Mouse (Mus musculus): Measurements from ENCODE around the gene Olfr805. TPM values are rescaled to one million over a fixed set of nuclear protein-coding genes. Genes with fewer than 3 reads are reported as not detected.

Olfr805 gene
- not detected in 2 replicates for total RNA-seq (2017)

- ATAC-seq (replicated peaks in 1 of 2; ENCODE audit: insufficient read depth in 1 of 2, low FRiP score in 2 of 2, low TSS enrichment in 1 of 2, low read depth in 1 of 2, poor library complexity in 2 of 2, severe bottlenecking in 2 of 2): no peak
These were observed at the start of gene Olfr805 for GRCm38 (mm10) chr10:129729275-129729674. TSS of gene Olfr805 (minus strand) at chr10:129729375.

GRCm38 (mm10) chr10:129778123-129778522 lies 48.9 kb upstream of the Olfr805 start:
- no peak for ATAC-seq (replicated peaks in 1 of 2; ENCODE audit: insufficient read depth in 1 of 2, low FRiP score in 2 of 2, low TSS enrichment in 1 of 2, low read depth in 1 of 2, poor library complexity in 2 of 2, severe bottlenecking in 2 of 2)

GRCm38 (mm10) chr10:129774338-129774737 lies 45.2 kb upstream of the Olfr805 start, which contains the start of gene Olfr809:
TSS of gene Olfr809 (plus strand) at chr10:129774638.
- ATAC-seq (replicated peaks in 1 of 2; ENCODE audit: insufficient read depth in 1 of 2, low FRiP score in 2 of 2, low TSS enrichment in 1 of 2, low read depth in 1 of 2, poor library complexity in 2 of 2, severe bottlenecking in 2 of 2): no peak

- ATAC-seq (replicated peaks in 1 of 2; ENCODE audit: insufficient read depth in 1 of 2, low FRiP score in 2 of 2, low TSS enrichment in 1 of 2, low read depth in 1 of 2, poor library complexity in 2 of 2, severe bottlenecking in 2 of 2): no peak
These were observed 36.0 kb upstream of the Olfr805 start, which contains the start of gene Olfr808 for GRCm38 (mm10) chr10:129765182-129765581. TSS of gene Olfr808 (plus strand) at chr10:129765482.

- no peak for ATAC-seq (replicated peaks in 1 of 2; ENCODE audit: insufficient read depth in 1 of 2, low FRiP score in 2 of 2, low TSS enrichment in 1 of 2, low read depth in 1 of 2, poor library complexity in 2 of 2, severe bottlenecking in 2 of 2)
These were observed 28.5 kb upstream of the Olfr805 start, which contains the start of gene Olfr807 for GRCm38 (mm10) chr10:129757693-129758092. TSS of gene Olfr807 (minus strand) at chr10:129757793.

DNA sequence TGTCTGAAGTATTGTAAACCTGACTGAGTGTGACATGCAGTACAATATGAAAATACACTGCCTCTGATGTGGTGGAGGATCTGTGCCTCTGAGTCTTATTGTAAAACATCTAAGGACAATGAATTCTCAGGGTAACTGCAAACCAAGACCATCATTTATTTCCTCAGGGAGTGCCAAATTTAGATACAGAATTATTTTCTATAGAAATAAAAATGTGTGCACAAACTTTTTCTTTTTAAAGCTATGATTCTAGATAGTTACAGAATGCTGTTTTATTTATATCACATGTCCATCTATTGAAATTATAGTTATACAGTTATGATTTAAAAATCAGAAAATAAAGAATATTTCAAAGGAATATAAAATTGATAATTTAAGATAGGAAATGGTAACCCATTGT lies 12.6 kb upstream of the Olfr805 start, which contains the start of gene Olfr806:
Gene Olfr806, minus strand, starts transcription at position 101 of the 400 bp plus-strand sequence.
- no peak for ATAC-seq (replicated peaks in 1 of 2; ENCODE audit: insufficient read depth in 1 of 2, low FRiP score in 2 of 2, low TSS enrichment in 1 of 2, low read depth in 1 of 2, poor library complexity in 2 of 2, severe bottlenecking in 2 of 2)

GRCm38 (mm10) chr10:129702910-129703309 lies 26.3 kb downstream of the Olfr805 start, which contains the start of gene Olfr804:
TSS of gene Olfr804 (plus strand) at chr10:129703210.
- no peak for ATAC-seq (replicated peaks in 1 of 2; ENCODE audit: insufficient read depth in 1 of 2, low FRiP score in 2 of 2, low TSS enrichment in 1 of 2, low read depth in 1 of 2, poor library complexity in 2 of 2, severe bottlenecking in 2 of 2)

- no peak for ATAC-seq (replicated peaks in 1 of 2; ENCODE audit: insufficient read depth in 1 of 2, low FRiP score in 2 of 2, low TSS enrichment in 1 of 2, low read depth in 1 of 2, poor library complexity in 2 of 2, severe bottlenecking in 2 of 2)
These were observed 35.0 kb downstream of the Olfr805 start, which contains the start of gene Olfr803 for GRCm38 (mm10) chr10:129694186-129694585. TSS of gene Olfr803 (minus strand) at chr10:129694286.

GRCm38 (mm10) chr10:129688069-129688468 lies 41.1 kb downstream of the Olfr805 start, which contains the start of gene Olfr802:
TSS of gene Olfr802 (minus strand) at chr10:129688169.
- no peak for ATAC-seq (replicated peaks in 1 of 2; ENCODE audit: insufficient read depth in 1 of 2, low FRiP score in 2 of 2, low TSS enrichment in 1 of 2, low read depth in 1 of 2, poor library complexity in 2 of 2, severe bottlenecking in 2 of 2)

DNA sequence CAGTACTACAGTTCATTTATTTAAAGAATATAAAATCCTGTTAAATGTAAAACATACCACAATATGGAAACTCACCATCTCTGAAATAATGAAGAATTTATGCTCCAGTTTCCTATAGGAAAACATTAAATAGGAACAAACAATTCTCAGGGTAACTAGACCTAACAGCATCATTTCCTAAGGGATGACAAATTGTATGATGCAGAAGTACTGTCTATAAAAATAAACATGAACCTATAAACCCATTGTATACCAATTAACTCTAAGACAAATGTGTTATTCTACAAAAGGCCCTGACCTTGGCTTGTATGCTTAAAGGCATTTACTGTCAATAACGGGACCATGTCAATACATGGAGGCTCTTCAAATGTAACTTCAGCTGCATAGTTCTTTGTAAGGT lies 55.4 kb downstream of the Olfr805 start, which contains the start of gene Olfr801:
Gene Olfr801, minus strand, starts transcription at position 101 of the 400 bp plus-strand sequence.
- ATAC-seq (replicated peaks in 1 of 2; ENCODE audit: insufficient read depth in 1 of 2, low FRiP score in 2 of 2, low TSS enrichment in 1 of 2, low read depth in 1 of 2, poor library complexity in 2 of 2, severe bottlenecking in 2 of 2): no peak

Other genes starting within 250 kb of the Olfr805 start
- not detected in 2 replicates for gene Olfr789, start 244.6 kb downstream of the Olfr805 start, total RNA-seq (2017)
- not detected in 2 replicates for gene Olfr790, start 230.9 kb downstream of the Olfr805 start, total RNA-seq (2017)
- gene Olfr791, start 207.6 kb downstream of the Olfr805 start, total RNA-seq (2017): not detected in 2 replicates
- gene Olfr792, start 190.2 kb downstream of the Olfr805 start, total RNA-seq (2017): not detected in 2 replicates
- gene Olfr794, start 161.7 kb downstream of the Olfr805 start, total RNA-seq (2017): not detected in 2 replicates
- gene Olfr796, start 116.8 kb downstream of the Olfr805 start, total RNA-seq (2017): not detected in 2 replicates
- gene Olfr798, start 101.4 kb downstream of the Olfr805 start, total RNA-seq (2017): not detected in 2 replicates
- not detected in 2 replicates for gene Olfr799, start 91.9 kb downstream of the Olfr805 start, total RNA-seq (2017)
- 0.25 TPM in 1 of 2 replicates, not detected in the other for gene Olfr800, start 71.7 kb downstream of the Olfr805 start, total RNA-seq (2017)
- not detected in 2 replicates for gene Olfr801, start 55.5 kb downstream of the Olfr805 start, total RNA-seq (2017)
- gene Olfr802, start 41.2 kb downstream of the Olfr805 start, total RNA-seq (2017): not detected in 2 replicates
- not detected in 2 replicates for gene Olfr803, start 35.1 kb downstream of the Olfr805 start, total RNA-seq (2017)
- not detected in 2 replicates for gene Olfr804, start 26.2 kb downstream of the Olfr805 start, total RNA-seq (2017)
- not detected in 2 replicates for gene Olfr806, start 12.5 kb upstream of the Olfr805 start, total RNA-seq (2017)
- gene Olfr807, start 28.4 kb upstream of the Olfr805 start, total RNA-seq (2017): not detected in 2 replicates
- gene Olfr808, start 36.1 kb upstream of the Olfr805 start, total RNA-seq (2017): not detected in 2 replicates
- not detected in 2 replicates for gene Olfr809, start 45.3 kb upstream of the Olfr805 start, total RNA-seq (2017)
- gene Olfr810, start 65.5 kb upstream of the Olfr805 start, total RNA-seq (2017): not detected in 2 replicates
- gene Olfr811, start 75.0 kb upstream of the Olfr805 start, total RNA-seq (2017): not detected in 2 replicates
- not detected in 2 replicates for gene Olfr812, start 116.7 kb upstream of the Olfr805 start, total RNA-seq (2017)
- gene Olfr813, start 126.0 kb upstream of the Olfr805 start, total RNA-seq (2017): not detected in 2 replicates
- not detected in 2 replicates for gene Olfr814, start 150.5 kb upstream of the Olfr805 start, total RNA-seq (2017)
- not detected in 2 replicates for gene Olfr815, start 176.5 kb upstream of the Olfr805 start, total RNA-seq (2017)
- gene Olfr816, start 186.2 kb upstream of the Olfr805 start, total RNA-seq (2017): not detected in 2 replicates
- gene Olfr818, start 219.7 kb upstream of the Olfr805 start, total RNA-seq (2017): not detected in 2 replicates
- gene Olfr819, start 237.9 kb upstream of the Olfr805 start, total RNA-seq (2017): not detected in 2 replicates
- gene Olfr247, start 246.8 kb upstream of the Olfr805 start, total RNA-seq (2017): not detected in 2 replicates